Mouse (Mus musculus): ENCODE data around the gene Morn2.
"Not testable (repeated sequence)": the region's sequence is repeated elsewhere in the genome, so short reads cannot be mapped to it uniquely, and the experiment has no call there.

Morn2 gene

GRCm38 (mm10) chr17:80290074-80290657, at the start of gene Morn2, which contains the start of gene Dhx57:
Gene Morn2 (plus strand): TSS chr17:80290203.
Gene Dhx57 (minus strand): TSS chr17:80290476.
- in situ Hi-C loops (cut with MboI), result loop anchor here (25.0 kb wide), 1 partner anchor 272 kb away; no protein-coding TSS in a partner anchor

DNA sequence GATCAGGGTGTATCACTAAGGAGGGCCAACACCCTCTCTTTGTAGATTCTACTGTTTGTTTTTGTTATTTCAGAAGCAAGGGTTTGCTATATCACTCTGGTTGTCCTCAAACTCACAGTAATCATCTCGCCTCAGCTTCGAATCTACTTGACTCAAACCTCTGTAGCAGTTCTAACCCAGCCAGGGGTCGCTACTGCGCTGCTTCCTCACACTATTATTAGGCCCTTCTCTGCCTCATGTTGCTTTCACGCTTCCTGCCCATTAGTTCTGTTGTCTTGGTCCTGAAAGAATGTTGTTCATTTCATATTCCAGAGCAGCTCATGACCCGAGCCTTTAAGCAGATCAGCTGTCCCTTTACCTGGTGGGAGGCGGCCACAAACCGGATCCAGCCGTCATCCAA, 48.4 kb upstream of the Morn2 start:
- in situ Hi-C loops (cut with MboI), result no loop called here

- in situ Hi-C loops (cut with MboI), result no loop called here
These were observed 46.9 kb upstream of the Morn2 start for GRCm38 (mm10) chr17:80243116-80243515.

- in situ Hi-C loops (cut with MboI), result no loop called here
These were observed 37.1 kb upstream of the Morn2 start for GRCm38 (mm10) chr17:80252757-80253525.

GRCm38 (mm10) chr17:80254421-80254820, 35.6 kb upstream of the Morn2 start:
- in situ Hi-C loops (cut with MboI), result no loop called here

DNA sequence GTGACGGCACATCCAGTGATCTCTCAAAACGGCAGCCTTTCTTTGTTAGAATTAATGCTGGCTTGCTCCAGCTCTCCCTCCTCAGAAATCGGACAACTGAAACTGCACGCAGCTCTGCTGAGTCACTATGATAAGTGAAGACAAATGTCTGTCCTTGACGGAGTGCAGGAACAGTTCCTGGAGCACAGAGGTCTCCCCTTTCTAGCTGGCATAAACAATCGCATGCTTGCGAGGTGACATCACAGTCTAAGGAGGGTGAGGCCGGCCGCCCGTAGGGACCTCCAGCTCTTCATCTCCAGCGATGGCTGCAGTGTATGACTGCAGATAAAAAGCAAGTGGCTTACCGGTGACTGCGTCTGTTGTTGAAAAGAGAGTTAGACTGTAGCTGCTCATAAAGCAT, 34.8 kb upstream of the Morn2 start:
- in situ Hi-C loops (cut with MboI), result no loop called here

- in situ Hi-C loops (cut with MboI), result no loop called here
These were observed 22.9 kb upstream of the Morn2 start for GRCm38 (mm10) chr17:80267065-80267464.

- in situ Hi-C loops (cut with MboI), result no loop called here
These were observed 21.9 kb upstream of the Morn2 start for GRCm38 (mm10) chr17:80268151-80268550.

- in situ Hi-C loops (cut with MboI), result not testable (repeated sequence)
These were observed 19.4 kb upstream of the Morn2 start for GRCm38 (mm10) chr17:80270622-80271021.

- in situ Hi-C loops (cut with MboI), result loop anchor here (25.0 kb wide), 1 partner anchor 284 kb away; no protein-coding TSS in a partner anchor
These were observed 11.7 kb upstream of the Morn2 start for GRCm38 (mm10) chr17:80278255-80278654.

- in situ Hi-C loops (cut with MboI), result loop anchor here (25.0 kb wide), 1 partner anchor 283 kb away; no protein-coding TSS in a partner anchor
These were observed 10.5 kb upstream of the Morn2 start for GRCm38 (mm10) chr17:80279340-80280070.

GRCm38 (mm10) chr17:80284446-80284845, 5.6 kb upstream of the Morn2 start:
- in situ Hi-C loops (cut with MboI), result loop anchor here (25.0 kb wide), 1 partner anchor 278 kb away; no protein-coding TSS in a partner anchor

DNA sequence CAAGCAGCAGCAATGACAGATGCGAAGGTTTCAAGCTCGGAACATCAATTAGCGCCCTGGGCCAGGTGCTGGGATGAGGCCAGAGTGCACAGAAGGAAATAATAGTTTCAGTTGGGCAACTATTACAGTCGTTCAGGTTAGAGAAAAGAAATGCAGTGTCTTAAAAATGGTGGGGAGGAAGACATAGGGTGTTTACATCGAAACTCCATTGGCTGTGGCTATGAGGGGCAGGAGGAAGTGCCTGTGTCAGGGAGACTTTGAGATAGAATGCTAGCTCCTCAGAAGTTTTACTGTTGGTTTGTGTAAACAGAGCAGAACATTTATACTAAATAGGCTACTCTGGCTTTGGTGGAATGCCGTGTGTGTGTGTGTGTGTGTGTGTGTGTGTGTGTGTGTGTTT, 2.0 kb upstream of the Morn2 start:
- in situ Hi-C loops (cut with MboI), result loop anchor here (25.0 kb wide), 1 partner anchor 274 kb away; no protein-coding TSS in a partner anchor

- in situ Hi-C loops (cut with MboI), result loop anchor here (25.0 kb wide), 1 partner anchor 273 kb away; no protein-coding TSS in a partner anchor
These were observed 526 bp upstream of the Morn2 start for GRCm38 (mm10) chr17:80289280-80290073.

DNA sequence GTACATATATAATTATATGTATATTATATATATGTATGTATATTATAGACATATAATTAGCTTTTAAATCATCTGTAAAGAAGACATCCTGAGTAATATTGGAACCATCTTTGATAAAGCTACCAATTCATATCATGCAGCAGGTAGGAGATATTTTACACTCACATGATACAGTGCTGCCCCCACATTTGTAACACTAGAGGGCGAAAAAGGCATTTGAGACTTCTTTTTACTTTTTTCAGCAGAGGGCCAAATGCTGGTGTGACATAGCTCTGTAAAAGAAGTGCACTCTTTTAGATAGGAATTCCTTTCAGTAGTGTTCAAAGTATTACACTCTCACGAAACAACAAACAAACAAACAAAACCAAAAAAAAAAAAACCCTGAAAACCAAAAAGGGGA, 1.1 kb downstream of the Morn2 start:
- in situ Hi-C loops (cut with MboI), result loop anchor here (25.0 kb wide), 1 partner anchor 271 kb away; no protein-coding TSS in a partner anchor

GRCm38 (mm10) chr17:80295258-80295657, 5.3 kb downstream of the Morn2 start:
- in situ Hi-C loops (cut with MboI), result loop anchor here (25.0 kb wide), 1 partner anchor 267 kb away; no protein-coding TSS in a partner anchor

DNA sequence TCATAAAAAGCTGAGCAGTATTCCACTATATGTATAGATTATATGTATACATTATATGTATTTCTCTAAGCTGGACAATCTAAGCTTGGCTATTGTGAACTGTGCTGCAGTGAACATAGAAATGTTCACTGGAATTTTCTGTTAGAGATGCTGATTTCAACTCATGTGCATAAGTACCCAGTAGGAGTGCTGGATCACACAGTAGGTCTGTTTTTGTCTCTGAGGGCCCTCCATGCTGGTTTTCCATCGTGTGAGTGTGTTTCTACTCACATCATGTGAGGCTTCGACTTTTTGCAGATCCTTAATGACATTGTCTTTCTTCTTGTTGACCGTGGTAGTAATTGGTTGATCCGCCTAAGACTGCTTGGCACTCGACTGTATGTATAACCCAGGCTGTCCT, 8.8 kb downstream of the Morn2 start:
- in situ Hi-C loops (cut with MboI), result loop anchor here (25.0 kb wide), 1 partner anchor 263 kb away; no protein-coding TSS in a partner anchor

GRCm38 (mm10) chr17:80307251-80307650, 17.2 kb downstream of the Morn2 start, which contains the start of gene Arhgef33:
Gene Arhgef33 (plus strand): TSS chr17:80307407.
- in situ Hi-C loops (cut with MboI), result no loop called here

- in situ Hi-C loops (cut with MboI), result no loop called here
These were observed 21.8 kb downstream of the Morn2 start for GRCm38 (mm10) chr17:80311761-80312160.

GRCm38 (mm10) chr17:80312405-80312804, 22.4 kb downstream of the Morn2 start:
- in situ Hi-C loops (cut with MboI), result no loop called here

- in situ Hi-C loops (cut with MboI), result no loop called here
These were observed 32.2 kb downstream of the Morn2 start for GRCm38 (mm10) chr17:80322228-80322627.

Data from mature B cell (primary cell).